Mouse (Mus musculus) hindbrain, embryonic 10.5 days (tissue): Measurements from ENCODE around the gene Zc3h6. TPM values are rescaled to one million over a fixed set of nuclear protein-coding genes. Genes with fewer than 3 reads are reported as not detected.

Source experiments
- DNase-seq: peaks from one replicate; pipeline ENCODE4 v3.0.0-alpha.2; 2017; ENCODE audit warnings: low spot score
- H3K27ac ChIP-seq: fragments of 300-500 bp; sonication (generic); 2 replicates; pipeline ENCODE4 v1.5.1; 2016; ENCODE audit warnings: mild to moderate bottlenecking, moderate library complexity
- H3K27me3 ChIP-seq: fragments of 300-500 bp; sonication (generic); 2 replicates; pipeline ENCODE4 v1.6.1; 2016; ENCODE audit warnings: mild to moderate bottlenecking; ENCODE audit not compliant: poor library complexity, insufficient read depth, severe bottlenecking
- H3K36me3 ChIP-seq: fragments of 300-500 bp; sonication (generic); 2 replicates; pipeline ENCODE4 v1.6.1; 2016; ENCODE audit warnings: mild to moderate bottlenecking, moderate library complexity
- H3K4me1 ChIP-seq: fragments of 300-500 bp; sonication (generic); replicated peaks from 2 replicates; pipeline ENCODE4 v1.6.1; 2016; ENCODE audit warnings: mild to moderate bottlenecking
- H3K4me3 ChIP-seq: fragments of 300-500 bp; sonication (generic); 2 replicates; pipeline ENCODE4 v1.5.1; 2016; ENCODE audit warnings: mild to moderate bottlenecking, moderate library complexity
- H3K9me3 ChIP-seq: fragments of 300-500 bp; sonication (generic); 2 replicates; pipeline ENCODE4 v1.6.1; 2016; ENCODE audit warnings: mild to moderate bottlenecking, moderate library complexity
- WGBS: fragments of 180-500 bp; shearing (Covaris S2); methylation state at CpG from one replicate; pipeline ENCODE4 v1.1.7; 2016; 5-methylcytosine and 5-hydroxymethylcytosine counted together
- polyA plus RNA-seq: library from polyadenylated mRNA; unstranded; fragments of >200 nt; fragmentation: Nextera tagmentation; extraction: Ambion mirVana; gene quantifications from 2 replicates; pipeline ENCODE4 v1.2.1, GENCODE M21; 2016

The Zc3h6 gene
- polyA plus RNA-seq, 1 experiment from 2014 or later, result 2.2 TPM

DNA sequence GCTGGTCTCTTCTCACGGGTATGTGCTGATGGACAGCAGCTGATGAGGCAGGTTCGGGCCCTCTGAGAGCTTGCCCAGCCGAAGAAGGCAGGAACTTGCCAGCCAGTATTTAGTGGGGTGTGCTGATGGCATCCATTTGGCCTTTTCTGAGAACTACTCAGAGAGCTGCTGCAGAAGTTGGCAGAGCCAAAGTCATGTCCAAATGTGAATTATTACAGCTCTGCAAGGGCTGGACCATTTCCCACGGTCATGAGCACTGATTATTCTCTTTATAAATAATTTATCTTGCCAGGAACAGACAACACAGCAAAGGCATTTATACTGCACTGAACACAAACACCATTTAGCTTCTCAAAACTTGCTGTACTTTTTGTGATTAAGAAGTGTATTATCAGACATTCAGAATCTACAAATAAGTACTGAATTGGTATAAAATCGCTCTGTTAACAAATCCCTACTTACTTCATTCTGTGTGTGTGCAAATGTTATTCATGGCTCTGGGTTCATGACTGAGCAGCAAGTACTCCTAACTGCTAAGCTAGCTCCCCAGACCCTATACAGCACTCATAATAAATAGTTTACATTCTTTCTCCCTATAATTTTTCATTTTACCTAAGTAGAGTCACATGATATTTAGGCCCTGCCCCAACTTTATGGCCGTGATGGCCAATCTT is 79.1 kb downstream of the Zc3h6 start:
- Histone ChIP-seq H3K9me3 (no peaks in the 10 kb centered on the region), H3K27me3 (peaks cover 3% of the 10 kb centered on the region; the same call in 1 of the 2 replicates), H3K27ac (no peak overlapping the region), H3K4me3 (no peak overlapping the region), H3K36me3 (no peaks in the 10 kb centered on the region), H3K4me1 (no peaks in the 10 kb centered on the region)
- WGBS, result 83% methylated on average over 6 of the region's 6 CpGs
- no peak for DNase-seq

DNA sequence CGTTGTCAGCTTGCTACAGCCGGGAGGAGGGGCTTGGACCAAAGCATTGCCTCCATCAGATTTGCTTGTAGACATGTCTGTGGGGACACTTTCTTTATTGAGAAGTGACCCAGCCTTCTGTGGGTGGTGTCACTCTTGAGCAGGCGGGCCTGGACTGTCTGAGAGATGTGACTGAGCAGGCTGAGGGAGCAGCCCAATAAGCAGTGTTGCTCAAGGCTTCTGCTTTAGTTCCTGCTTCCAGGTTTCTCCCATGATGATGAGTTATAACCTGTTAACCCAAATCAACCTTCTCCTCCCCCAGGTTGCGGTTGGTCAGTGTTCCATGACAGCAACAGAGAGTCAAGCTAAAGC is 79.6 kb downstream of the Zc3h6 start:
- Histone ChIP-seq H3K4me1 (no peaks in the 10 kb centered on the region), H3K36me3 (no peaks in the 10 kb centered on the region), H3K27ac (no peak overlapping the region), H3K9me3 (no peaks in the 10 kb centered on the region), H3K27me3 (no peaks in the 10 kb centered on the region), H3K4me3 (no peak overlapping the region)
- DNase-seq, result no peak
- 88% methylated on average over 4 of the region's 4 CpGs for WGBS

DNA sequence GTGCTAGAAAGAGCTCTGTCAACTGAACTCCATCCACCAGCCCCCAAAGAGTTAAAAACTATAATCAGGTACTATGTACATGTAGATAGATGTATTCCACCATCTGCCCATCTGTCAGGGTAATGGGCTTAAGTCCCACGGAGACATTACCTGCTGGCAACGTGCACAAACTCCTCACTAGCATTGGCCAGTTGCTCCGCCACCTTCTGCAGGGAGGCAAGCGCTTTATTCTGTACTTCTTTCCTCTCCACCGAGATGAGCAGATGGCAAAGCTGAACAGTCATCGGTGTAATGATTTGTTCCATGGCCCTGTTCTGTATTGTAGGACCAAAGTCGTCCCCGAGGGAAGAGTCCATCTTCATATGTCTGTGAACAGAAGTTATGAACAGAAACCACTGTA is 80.6 kb downstream of the Zc3h6 start, which contains the start of gene Vinac1:
TSS of gene Vinac1 (minus strand) at position 362 of the 400 bp plus-strand sequence.
- H3K36me3 ChIP-seq, result no peaks in the 10 kb centered on the region
- H3K4me1 ChIP-seq, result no peaks in the 10 kb centered on the region
- WGBS, result 79% methylated on average over 8 of the region's 8 CpGs
- H3K27me3 ChIP-seq, result no peaks in the 10 kb centered on the region
- DNase-seq, result no peak
- no peaks in the 10 kb centered on the region for H3K9me3 ChIP-seq
- no peak within 1 kb of the TSS for H3K27ac ChIP-seq
- no peak within 1 kb of the TSS for H3K4me3 ChIP-seq

DNA sequence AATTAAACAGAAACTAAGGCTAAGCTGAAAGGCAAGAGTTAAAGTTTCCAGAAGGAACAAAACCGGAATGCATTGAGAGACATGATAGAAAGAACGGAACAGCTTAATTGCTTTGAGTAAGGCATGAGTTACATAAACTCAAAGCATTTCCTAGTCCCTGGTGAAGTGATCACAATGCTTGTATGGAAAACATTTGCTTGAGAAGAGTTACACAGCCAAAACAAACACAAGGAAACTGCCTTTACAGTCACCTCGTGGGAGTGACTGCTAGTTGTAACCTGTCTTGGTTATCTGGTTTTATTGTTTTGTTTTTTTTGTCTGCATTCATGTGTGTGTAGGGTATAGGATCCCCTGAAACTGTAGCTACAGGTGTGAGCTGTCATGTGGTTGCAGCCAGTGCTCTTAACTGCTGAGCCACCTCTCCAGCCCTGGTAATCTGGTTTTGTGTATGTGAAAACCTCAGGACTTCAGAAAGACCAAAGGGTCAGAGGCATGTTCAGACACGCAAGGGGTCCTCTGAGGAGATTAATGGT is 85.3 kb downstream of the Zc3h6 start:
- H3K27ac ChIP-seq, result no peak overlapping the region
- WGBS, result 83% methylated on average over 4 of the region's 4 CpGs
- no peak for DNase-seq
- H3K36me3 ChIP-seq, result no peaks in the 10 kb centered on the region
- H3K4me3 ChIP-seq, result no peak overlapping the region
- H3K27me3 ChIP-seq, result no peaks in the 10 kb centered on the region
- H3K9me3 ChIP-seq, result peaks cover 6% of the 10 kb centered on the region; the same call in 1 of the 2 replicates
- H3K4me1 ChIP-seq, result no peaks in the 10 kb centered on the region

DNA sequence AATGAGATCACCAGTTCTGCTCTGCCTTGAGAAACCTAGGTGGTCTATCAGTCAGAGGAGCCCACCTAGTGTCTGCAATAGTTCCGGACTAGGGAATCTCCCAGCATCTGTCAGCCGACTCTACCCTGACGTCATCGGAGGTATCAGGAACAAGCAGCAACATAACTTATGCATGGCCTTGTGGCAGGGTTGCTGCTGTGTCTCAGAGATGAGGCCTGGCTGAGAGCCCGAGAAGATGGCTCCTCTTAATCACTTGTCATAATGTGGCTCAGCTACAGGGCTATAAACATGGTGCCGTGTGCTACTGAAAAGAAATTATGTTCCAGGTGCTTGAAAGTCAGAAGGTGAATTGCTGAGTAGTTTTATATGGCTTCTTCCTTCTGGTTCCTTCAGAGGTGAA is 88.5 kb downstream of the Zc3h6 start:
- no peaks in the 10 kb centered on the region for H3K4me1 ChIP-seq
- WGBS, result 92% methylated on average over 6 of the region's 6 CpGs
- no peak for DNase-seq

DNA sequence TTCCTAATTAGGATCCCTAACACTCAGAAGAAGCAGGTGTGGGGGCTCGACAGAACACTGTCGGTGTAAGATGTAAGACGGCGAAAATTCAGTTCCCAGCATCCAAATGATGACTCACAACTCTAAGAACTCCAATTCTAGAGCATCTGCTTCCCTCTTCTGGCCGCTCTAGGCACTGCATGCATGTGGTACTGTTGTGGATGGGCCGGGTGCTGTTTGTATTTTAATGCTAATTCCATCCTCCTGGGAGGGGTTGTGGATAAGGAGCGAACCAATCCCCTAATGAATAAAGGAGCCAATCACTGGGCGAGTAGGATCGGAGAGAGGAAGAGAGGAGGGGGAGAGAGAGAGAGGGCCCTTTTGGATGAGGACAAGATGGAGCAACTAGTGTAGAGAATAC is 89.4 kb downstream of the Zc3h6 start:
- H3K4me1 ChIP-seq, result no peaks in the 10 kb centered on the region
- peak; percentile 36 for DNase-seq
- no peaks in the 10 kb centered on the region for H3K27me3 ChIP-seq
- peaks cover 14% of the 10 kb centered on the region for H3K9me3 ChIP-seq
- 38% methylated on average over 9 of the region's 9 CpGs for WGBS
- no peaks in the 10 kb centered on the region; the same call in 1 of the 2 replicates for H3K36me3 ChIP-seq
- H3K4me3 ChIP-seq, result no peak overlapping the region
- no peak overlapping the region for H3K27ac ChIP-seq

More for the DNA sequence above, 88.5 kb downstream of the Zc3h6 start:
- Histone ChIP-seq H3K27ac (no peak overlapping the region), H3K4me3 (no peak overlapping the region), H3K9me3 (peaks cover 14% of the 10 kb centered on the region), H3K27me3 (no peaks in the 10 kb centered on the region), H3K36me3 (no peaks in the 10 kb centered on the region; the same call in 1 of the 2 replicates)

DNA sequence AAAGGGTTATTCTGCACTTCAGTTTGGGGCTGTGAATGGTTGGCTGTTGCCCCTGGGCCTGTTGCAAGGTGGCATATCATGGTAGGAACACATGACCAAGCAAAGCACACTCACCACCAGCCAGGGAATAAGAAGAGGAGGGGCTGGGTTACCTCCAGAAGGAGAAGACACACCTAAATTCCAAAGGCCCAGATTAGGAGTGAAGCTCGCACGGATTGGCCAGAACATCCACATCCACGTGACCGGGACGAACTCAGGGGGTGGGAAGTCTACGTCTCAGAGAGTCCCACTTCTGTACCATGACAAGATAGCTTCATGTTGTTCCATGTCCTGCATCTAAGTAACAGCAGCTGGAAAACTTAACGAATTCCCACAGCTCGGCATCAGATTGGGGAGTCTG is 90.1 kb downstream of the Zc3h6 start:
- H3K27me3 ChIP-seq, result no peaks in the 10 kb centered on the region
- H3K36me3 ChIP-seq, result no peaks in the 10 kb centered on the region; the same call in 1 of the 2 replicates
- whole genome bisulfite sequencing, result 96% methylated on average over 8 of the region's 8 CpGs
- no peak overlapping the region for H3K27ac ChIP-seq
- H3K4me1 ChIP-seq, result no peaks in the 10 kb centered on the region
- H3K9me3 ChIP-seq, result peaks cover 14% of the 10 kb centered on the region
- H3K4me3 ChIP-seq, result no peak overlapping the region
- DNase-seq, result no peak

DNA sequence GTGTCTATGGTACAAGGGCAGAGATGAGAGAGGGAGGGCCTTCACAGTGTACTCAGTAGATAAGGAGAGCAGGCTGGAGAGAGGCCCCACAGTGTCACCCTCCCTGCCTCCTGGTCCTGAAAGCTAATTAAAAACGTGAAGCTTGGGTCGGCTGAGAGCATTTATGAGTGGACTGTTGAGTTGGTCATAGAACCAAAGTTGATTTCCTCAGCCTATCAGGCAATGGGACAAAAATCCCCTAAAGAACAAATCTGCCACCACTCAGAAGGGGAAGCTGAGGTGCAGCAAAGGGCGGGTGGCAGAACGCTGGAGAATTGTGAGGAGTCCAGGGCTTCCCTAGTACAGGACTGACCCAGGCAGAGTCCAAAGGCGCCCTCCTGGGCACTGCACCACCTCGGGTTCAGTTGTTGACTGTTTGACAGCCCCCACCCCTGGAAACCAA is 90.7 kb downstream of the Zc3h6 start:
- Histone ChIP-seq H3K27ac (no peak overlapping the region), H3K36me3 (no peaks in the 10 kb centered on the region; the same call in 1 of the 2 replicates), H3K9me3 (peaks cover 14% of the 10 kb centered on the region), H3K4me3 (no peak overlapping the region), H3K27me3 (no peaks in the 10 kb centered on the region), H3K4me1 (no peaks in the 10 kb centered on the region)
- 87% methylated on average over 6 of the region's 6 CpGs for WGBS
- no peak for DNase-seq

DNA sequence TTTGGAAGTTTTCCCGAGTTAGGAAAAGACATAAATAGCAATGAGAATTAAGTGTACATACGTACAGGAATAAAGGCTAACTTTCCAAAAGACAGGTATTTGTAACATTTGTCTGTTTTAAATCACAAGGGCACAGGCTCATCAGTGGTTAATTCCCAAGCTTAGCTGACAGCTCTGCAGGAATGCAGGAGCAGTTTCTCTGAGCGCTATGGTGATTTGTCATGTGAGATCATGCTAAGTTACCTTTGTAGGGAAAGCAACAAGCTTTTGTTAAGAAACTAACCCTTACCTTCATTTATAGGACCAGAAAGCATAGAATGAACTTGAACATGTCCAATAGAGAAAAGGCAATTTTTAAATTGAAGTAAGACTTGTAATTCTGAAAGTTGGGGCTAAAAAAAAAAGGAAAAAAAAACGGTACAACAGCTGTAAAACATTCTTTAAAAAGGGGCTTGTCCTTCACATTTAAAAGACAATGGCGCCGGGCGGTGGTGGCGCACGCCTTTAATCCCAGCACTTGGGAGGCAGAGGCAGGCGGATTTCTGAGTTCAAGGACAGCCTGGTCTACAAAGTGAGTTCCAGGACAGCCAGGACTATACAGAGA is 94.4 kb downstream of the Zc3h6 start:
- 79% methylated on average over 10 of the region's 10 CpGs for WGBS

DNA sequence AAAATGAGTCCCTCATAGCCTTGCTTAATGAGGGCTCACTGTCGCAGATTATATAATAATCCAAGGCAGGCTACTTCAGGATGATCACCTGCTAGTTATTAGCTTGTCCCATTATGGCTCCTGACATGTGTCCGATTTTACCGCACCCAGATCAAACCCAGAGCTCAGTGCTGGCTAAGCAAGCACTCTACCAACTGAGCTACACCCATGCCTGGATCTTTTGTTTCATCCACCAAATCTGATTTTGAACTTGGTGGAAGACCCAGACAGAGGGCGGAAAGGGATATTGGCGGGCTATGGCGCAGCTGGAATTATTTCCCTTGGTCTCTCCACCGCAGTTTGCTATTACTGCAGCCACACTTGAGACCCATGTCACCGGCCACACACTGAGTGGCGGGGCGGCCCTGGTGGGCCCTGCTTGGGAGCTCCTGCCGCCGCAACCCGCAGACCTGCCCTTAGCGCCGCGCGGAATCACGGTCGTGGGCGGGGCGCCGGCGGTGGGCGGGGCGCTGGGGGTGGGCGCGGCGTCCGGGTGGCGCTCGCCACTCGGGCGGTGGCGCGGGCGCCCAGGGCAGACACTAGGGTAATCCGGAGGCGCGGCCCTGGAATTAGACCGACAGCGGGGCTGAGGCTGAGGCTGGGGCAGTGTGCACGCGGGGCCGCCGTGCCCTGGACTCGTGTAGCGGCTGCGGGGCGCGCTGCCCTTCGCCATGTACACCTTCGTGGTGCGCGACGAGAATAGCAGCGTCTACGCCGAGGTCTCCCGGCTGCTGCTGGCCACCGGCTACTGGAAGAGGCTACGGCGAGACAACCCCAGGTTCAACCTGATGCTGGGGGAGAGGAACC is 98.5 kb downstream of the Zc3h6 start, which contains the start of gene Ttl:
TSS of gene Ttl (plus strand) at position 506 of the 846 bp plus-strand sequence.
- H3K27ac ChIP-seq, result peak within 1 kb of the TSS; percentile 91
- H3K4me1 ChIP-seq, result peaks cover 24% of the 10 kb centered on the region
- peak within 1 kb of the TSS; percentile 86 for H3K4me3 ChIP-seq
- DNase-seq, result peak; percentile 81
- H3K36me3 ChIP-seq, result peaks cover 24% of the 10 kb centered on the region
- H3K27me3 ChIP-seq, result peaks cover 3% of the 10 kb centered on the region; the same call in 1 of the 2 replicates
- H3K9me3 ChIP-seq, result no peaks in the 10 kb centered on the region
- 2% methylated on average over 62 of the region's 62 CpGs for WGBS

More for the DNA sequence above, 94.4 kb downstream of the Zc3h6 start:
- Histone ChIP-seq H3K36me3 (no peaks in the 10 kb centered on the region; the same call in 1 of the 2 replicates), H3K4me1 (peaks cover 13% of the 10 kb centered on the region), H3K4me3 (no peak overlapping the region), H3K27me3 (peaks cover 3% of the 10 kb centered on the region; the same call in 1 of the 2 replicates), H3K27ac (no peak overlapping the region), H3K9me3 (peaks cover 10% of the 10 kb centered on the region)
- DNase-seq, result no peak

DNA sequence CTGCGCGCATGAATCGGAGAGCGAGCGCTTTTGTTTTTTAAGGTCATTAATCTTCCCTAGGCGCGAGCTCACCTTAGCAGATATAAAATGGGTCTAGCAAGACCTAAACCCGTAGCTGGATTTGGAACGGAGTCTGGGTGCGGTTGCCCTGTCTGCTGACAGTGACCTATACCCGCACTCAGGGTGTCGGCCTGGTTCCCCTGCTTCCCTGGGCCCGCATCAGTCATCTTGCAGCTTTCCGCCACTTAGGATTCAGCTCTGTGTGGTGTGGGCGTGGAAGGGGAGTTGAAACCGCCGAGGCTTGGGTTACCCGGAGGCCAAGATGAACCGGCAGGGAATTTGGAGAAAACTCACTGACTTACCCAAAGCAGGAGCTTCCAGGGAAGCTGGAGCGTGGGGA is 99.1 kb downstream of the Zc3h6 start:
- H3K4me3 ChIP-seq, result peak overlapping the region; percentile 86
- H3K4me1 ChIP-seq, result peaks cover 24% of the 10 kb centered on the region
- no peaks in the 10 kb centered on the region for H3K9me3 ChIP-seq
- peaks cover 24% of the 10 kb centered on the region for H3K36me3 ChIP-seq
- H3K27ac ChIP-seq, result peak overlapping the region; percentile 91
- H3K27me3 ChIP-seq, result peaks cover 3% of the 10 kb centered on the region; the same call in 1 of the 2 replicates
- under 1% methylated on average over 20 of the region's 20 CpGs for WGBS
- peak; percentile 65 for DNase-seq
